Mouse (Mus musculus) T-cell, adult 2 months (primary cell): ENCODE measurements at regions not wholly inside any gene's neighbourhood (a gene's known extent, or its start where the extent isn't known, plus 50 kb on each side); places are given as distances from the start of the nearest gene placed in this dataset.
"Not testable (repeated sequence)": the region's sequence is repeated elsewhere in the genome, so short reads cannot be mapped to it uniquely, and the experiment has no call there.

Experiments
- DNase-seq: peaks from one replicate; pipeline ENCODE4 v3.0.0; 2022; ENCODE audit warnings: low spot score

- no peak for DNase-seq
These were observed 185.1 kb upstream of the Tmc3 start for GRCm38 (mm10) chr7:83399668-83400067.

GRCm38 (mm10) chr7:83401001-83401400 lies 183.7 kb upstream of the Tmc3 start:
- DNase-seq, result no peak

GRCm38 (mm10) chr7:83412745-83413144 lies 172.0 kb upstream of the Tmc3 start:
- DNase-seq, result not testable (repeated sequence)

DNA sequence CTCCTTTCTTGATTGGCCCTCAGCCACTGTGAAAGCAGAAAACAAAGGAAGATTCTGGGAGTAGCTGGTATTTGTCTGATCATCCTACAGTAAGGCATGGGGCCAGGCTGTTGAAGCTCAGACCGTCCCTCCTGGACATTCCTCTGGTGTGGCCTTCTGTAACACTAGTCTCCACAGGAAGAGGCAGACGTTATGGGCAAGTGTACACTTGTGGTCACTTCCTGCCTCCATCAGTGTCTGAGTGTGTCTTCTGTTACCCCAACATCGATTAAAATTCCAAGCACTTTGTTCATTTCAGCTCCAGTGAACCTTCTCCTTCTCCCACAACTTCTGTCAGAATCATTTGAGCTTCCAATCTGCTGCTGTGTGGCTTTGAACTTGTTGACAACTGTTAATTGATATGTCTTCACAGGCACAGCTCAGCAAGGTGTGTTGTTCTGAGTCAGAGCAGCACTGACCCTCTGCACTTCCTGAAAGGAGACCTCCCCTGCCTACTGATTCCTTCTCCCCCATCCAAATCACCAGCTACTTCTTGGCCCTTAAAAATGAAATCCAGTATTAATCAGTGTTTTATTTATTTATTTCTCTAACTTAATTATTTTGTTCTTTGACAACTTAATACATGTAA lies 154.7 kb upstream of the Tmc3 start:
- no peak for DNase-seq

DNA sequence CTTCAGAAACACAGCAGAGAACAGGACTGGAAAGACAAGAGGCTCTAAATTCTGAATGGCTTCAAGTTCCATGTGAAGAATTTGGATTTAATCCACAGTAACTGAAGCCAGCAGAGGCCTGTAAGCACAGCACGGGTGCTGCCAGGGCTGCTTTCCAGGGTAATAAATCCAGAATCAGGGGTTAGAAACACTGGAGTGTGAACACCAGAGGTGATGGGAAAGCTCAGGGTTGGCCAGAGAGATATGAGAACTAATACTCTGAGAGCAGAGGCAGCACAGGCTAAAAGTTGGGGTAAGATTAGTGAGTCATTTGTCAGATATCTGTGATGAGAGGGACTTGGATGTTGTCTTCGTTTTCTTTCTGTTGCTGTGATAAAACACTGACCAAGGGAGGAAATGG lies 153.6 kb upstream of the Tmc3 start:
- no peak for DNase-seq

DNA sequence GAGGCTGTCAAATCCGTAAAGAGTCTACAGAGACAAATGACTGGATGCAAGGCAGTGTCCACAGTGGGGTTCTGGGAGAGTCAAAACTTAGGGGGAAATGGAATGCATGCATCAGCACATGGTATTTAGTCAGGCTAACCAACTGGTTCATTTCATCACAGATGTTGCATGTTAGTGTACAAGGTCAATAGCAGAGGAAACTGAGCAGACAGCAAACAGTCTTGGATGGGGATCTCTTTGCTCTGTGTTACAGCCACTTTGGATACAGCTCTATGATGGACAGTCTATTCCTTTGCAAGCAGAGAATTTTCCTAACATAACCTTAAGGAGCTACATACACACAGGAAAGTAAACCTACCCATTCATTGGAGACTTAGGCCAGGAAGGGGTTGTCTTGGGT lies 151.9 kb upstream of the Tmc3 start:
- no peak for DNase-seq

DNA sequence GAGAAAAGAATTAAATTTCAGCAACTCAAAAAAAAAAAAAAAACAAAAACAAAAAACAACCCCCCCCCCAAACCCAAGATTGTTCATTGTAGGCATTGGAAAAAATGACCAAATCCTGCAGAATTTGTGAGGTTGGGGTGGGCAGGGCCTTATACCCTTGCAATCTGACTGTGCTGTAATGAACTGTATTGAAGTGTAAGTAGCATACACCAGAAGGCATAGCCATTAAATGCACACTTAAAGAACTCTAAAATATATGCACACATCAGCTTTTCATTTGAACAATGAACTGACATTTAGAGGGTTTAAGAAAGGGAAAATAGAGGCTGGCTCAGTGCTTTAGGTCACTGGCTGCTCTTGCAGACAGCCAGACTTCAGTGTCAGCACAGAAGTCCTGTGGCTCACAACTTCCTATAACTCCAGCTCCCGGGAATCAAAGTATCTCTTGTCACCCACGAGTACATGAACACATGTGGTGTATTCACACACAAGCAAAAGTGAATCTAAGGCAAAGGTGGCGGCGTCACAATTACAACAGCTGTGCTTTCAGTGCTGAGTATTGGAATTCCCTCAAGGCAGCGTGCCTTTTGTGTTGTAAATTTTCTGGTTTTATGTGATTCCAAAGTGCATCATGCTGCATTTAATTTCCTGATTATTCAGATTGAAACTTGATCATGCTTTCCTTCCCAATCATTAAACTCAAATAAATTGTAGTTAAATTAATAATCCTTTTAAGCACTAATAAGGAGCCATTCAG lies 150.6 kb upstream of the Tmc3 start:
- DNase-seq, result no peak

GRCm38 (mm10) chr7:83438538-83439393 lies 146.0 kb upstream of the Tmc3 start:
- no peak for DNase-seq

GRCm38 (mm10) chr7:83443596-83444278 lies 141.0 kb upstream of the Tmc3 start:
- no peak for DNase-seq

DNA sequence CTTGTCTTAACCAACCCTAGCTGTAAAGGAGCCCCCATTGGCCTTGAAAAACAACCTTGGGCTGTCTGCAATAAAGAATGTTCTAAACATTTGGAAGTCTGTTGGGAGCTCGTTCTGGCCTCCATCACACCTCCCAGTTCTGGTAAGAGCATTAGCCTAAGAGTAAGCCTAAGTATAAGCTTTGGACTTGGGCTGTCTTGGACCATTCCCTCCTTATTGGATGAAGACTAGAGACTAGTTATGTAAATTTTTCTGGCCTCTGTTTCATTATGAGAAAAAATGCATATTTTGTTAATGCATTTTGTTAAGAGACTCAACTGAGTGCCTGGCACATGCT lies 140.5 kb upstream of the Tmc3 start:
- no peak for DNase-seq

- no peak for DNase-seq
These were observed 139.4 kb upstream of the Tmc3 start for GRCm38 (mm10) chr7:83445181-83445926.

GRCm38 (mm10) chr7:83450346-83450745 lies 134.4 kb upstream of the Tmc3 start:
- no peak for DNase-seq

DNA sequence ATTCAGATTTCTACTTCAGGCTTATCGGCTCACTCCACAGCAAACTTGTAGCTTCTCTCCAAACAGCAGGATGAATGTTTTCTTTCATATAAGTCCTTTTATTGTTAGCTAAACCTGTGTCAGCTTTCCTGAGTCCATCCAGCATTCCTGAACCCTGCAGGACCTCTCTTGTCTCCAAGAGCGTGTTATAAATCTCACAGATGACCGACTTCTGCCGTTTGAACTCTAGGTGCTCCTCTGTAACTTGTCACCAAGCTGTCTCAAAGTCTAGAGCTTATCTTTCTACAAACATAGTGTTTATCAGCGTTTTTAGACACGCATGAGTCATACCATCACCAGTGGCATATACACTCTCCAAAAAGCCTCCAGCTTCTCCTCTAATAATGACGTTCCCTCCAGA lies 132.4 kb upstream of the Tmc3 start:
- no peak for DNase-seq

DNA sequence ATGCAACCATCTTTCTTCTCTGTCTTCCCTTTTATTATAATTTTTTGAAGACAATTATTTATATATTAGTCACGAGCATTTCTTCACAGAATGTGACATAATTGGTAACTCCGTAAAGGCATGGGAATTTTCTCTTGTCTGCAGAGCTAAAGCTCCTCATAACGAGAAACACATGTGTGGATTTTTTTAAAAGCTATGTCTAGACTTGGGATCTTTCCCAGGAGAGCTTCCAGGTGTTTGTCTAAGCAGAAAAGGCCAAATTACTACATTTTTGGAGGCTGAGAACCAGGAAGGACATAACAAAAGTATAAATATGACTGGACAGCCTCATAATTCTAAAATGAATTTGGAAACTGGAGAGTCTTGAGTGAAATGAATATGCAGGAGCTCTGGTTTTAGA lies 125.2 kb upstream of the Tmc3 start:
- DNase-seq, result no peak

GRCm38 (mm10) chr7:83467006-83467405 lies 117.7 kb upstream of the Tmc3 start:
- DNase-seq, result no peak

DNA sequence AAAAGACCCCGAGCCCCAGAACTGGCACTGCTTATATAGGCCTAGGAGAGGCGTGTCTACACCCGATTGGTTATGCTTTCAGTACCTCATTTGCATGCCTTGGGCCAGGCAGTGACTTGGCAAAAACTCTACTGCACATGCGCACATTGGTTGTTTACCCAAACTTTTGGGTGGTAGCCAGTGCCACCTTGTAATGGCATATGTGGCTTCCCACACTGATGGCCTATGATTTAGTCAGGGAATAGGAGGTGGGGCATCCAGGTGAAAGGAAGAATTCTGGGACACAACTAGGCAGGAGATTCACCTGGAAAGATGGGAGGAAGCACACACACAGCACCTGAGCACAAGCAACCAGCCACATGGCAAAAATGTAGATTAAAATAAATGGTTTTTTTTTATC lies 114.9 kb upstream of the Tmc3 start:
- DNase-seq, result not testable (repeated sequence)

GRCm38 (mm10) chr7:83471111-83471510 lies 113.6 kb upstream of the Tmc3 start:
- no peak for DNase-seq

DNA sequence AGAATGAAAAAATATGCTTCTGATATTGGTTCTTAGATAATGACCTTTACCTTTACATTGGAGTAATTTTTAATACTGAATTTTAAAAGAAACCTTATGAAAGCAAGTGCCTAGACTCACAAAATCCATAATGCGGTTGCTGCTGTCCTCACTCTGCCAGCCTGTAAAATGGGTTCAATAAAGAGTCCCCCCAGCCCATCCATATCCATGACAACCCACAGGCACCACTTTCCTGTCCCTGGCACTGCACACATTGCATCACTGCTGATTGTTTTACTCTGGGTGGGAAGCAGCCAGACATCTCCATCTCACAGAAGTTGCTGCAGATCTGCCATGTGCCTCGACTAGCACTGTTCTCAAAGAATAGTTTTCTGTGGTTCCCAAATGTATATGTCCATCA lies 110.3 kb upstream of the Tmc3 start:
- DNase-seq, result no peak

DNA sequence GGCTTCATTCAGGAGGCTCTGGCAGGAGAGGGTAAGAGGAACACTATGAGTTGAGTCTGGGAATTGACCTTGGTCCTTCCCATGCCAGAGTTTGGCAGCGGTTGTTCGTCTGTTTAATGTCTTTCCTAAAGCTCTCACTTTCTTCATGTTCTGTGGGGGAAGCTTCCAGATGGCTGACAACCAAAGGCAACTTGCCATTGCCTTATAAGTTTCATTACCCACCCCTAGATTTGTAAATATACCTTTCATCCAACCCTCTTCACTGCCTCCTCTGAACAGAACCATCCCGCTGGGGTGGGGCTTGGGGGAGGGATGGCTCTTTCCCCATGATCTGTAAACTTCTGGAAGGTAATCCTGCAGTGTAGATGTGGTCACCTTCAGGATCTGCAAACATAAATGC lies 109.7 kb upstream of the Tmc3 start:
- no peak for DNase-seq

DNA sequence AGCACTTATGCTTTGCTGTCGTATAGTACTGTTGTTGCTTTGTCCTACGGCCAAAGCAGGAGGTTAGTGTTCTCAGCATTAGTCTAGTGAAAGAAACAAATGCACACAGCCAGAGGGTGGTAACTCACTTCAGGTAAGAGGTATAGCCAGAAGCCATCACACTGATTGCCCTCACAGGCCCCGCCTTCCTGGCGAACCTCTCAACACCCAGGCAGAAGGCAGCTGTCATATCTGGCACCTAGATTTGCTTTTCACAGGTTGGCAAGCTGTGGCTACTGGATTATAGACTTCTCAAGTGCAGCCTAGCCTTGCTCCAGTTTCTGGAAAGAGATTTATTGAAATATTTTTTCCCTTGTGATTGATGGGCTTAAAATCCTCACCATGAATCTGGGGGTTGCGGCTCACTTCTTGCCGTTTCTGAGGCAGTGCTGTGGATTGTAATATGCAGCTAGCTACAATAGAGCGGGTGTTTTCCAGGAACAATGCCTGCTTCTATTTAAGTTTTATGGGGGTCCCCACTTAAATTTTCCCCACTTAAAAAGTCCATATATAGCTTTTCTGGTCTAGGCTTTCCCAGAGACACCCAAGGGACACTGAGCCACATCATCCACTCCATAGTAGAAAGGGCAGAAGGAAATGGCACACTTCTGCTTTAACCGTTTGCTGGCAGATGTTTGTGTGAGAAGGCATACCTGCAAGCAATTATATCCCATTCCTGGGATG lies 109.1 kb upstream of the Tmc3 start:
- DNase-seq, result no peak

DNA sequence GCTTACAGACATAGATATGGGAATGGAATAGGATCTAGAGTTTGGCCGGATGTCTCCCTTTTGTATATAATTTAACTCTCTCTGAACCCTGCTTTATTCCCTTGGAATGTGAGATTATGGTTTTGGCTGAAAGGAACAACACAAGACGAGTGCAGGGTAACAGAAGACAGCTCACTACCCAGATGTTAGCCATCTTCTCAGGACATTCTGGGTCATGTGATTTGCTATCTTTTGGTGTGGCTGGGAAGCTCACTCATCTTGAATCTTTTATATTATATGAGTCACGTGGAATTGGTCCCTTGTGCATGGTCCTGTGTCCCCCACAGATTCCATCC lies 108.6 kb upstream of the Tmc3 start:
- DNase-seq, result no peak
